Mouse (Mus musculus) liver, embryonic 18 days (tissue): Measurements from ENCODE around the gene Psd. TPM values are rescaled to one million over a fixed set of nuclear protein-coding genes. Genes with fewer than 3 reads are reported as not detected.

Source experiments
- polyA plus RNA-seq: library from polyadenylated mRNA; depleted of rRNA; stranded (reverse); fragments of >200 nt; gene quantifications from 2 replicates; pipeline ENCODE4 v1.2.3, GENCODE M21; 2012; rRNA removed

Psd gene
- polyA plus RNA-seq = 1.7 and 1.9 TPM in 2 replicates

GRCm38 (mm10) chr19:46326756-46327305, at the start of gene Psd:
Gene Psd, minus strand, starts transcription at chr19:46327156.

GRCm38 (mm10) chr19:46350168-46350932, 23.4 kb upstream of the Psd start, which contains the start of gene 2310034G01Rik:
Gene 2310034G01Rik, minus strand, starts transcription at chr19:46350302.

GRCm38 (mm10) chr19:46338331-46338936, 11.5 kb upstream of the Psd start, which contains the start of gene Cuedc2:
Gene Cuedc2, minus strand, starts transcription at chr19:46338702.

DNA sequence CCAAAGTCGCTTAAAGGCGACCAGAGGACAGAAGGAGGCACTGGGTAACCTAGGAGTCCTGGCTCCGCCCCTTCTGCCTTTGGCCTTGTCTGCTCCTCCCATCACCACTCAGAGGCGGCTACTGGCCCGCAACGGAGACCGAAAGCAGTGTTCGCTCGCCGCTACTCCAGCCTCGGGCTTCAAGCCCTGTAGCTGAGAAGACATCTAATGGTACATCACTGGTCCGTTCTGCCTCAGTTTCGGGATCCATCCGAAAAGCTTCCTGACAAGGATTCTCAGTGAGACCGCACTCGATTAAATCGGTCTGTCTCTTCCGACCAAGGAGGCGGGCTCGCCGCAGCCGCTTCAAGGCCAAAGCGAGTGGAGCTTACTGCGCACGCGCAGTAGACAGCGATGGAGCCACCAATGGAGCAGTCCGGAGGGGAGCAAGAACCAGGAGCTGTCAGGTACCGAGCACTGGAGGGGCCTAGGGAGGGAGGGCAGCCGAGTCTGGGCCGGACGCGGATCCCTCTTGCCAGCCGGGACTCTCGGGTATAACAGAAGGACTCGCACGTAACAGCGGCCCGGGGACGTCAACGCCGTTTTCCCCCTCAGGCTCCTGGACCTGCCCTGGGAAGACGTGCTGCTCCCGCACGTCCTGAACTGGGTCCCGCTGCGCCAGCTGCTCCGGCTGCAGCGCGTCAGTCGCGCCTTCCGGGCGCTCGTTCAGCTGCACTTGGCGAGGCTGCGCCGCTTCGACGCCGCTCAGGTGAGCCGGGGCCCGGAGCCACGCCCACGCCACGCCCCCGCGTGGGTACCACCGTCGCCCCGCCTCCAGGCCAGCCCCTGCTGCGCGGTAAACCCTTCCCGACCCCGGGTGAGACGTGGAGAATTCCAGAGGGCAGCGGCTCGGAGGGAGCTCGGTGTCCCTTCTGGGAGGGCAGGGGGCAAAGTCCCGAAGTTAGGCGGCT, 1.4 kb upstream of the Psd start, which contains the start of gene Fbxl15:
TSS of gene Fbxl15 (plus strand) at position 104 of the 950 bp plus-strand sequence.

DNA sequence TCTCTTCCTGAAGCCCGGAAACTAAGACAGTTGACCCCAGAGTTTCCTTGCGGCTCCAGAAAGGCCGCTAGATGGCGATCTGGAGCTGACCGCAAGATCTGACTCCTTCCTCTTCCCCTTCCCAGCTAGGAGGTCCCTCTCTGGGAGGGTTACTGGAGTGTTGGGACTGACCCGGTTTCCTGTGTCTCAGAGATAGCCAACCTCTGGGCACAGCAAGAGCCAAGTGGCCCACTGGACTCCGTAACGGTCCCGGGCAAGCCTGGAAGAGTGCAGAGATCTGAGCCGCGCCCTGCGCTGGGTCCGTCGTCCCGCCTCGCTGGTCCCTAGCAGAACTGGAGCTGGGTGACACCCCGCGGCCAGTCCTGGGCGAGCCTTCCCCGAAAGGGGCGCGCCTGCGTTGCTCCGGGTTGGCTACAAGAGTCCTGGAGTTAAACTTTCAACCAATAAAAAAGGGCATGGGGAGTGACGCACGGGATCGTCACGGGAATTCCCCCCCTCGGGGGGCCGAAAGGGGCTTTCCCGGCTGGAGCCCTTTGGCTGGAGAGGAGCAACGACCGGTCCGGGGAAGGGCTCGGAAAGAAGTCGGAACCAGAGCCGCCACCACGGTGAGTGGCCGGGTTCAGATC, 22.6 kb downstream of the Psd start, which contains the start of gene Nfkb2:
TSS of gene Nfkb2 (plus strand) at position 105 of the 626 bp plus-strand sequence.

Other genes starting within 250 kb of the Psd start
- gene Elovl3, start 195.3 kb downstream of the Psd start, polyA plus RNA-seq = 0.12 and 0.13 TPM in 2 replicates
- not detected in 2 replicates for gene Pitx3, start 178.8 kb downstream of the Psd start, polyA plus RNA-seq
- 13.5 and 18.2 TPM in 2 replicates for gene Gbf1, start 174.6 kb downstream of the Psd start, polyA plus RNA-seq
- gene Nfkb2, start 22.8 kb downstream of the Psd start, polyA plus RNA-seq = 4.4 and 4.9 TPM in 2 replicates
- 7.8 and 8.1 TPM in 2 replicates for gene Fbxl15, start 1.0 kb upstream of the Psd start, polyA plus RNA-seq
- gene Cuedc2, start 11.5 kb upstream of the Psd start, polyA plus RNA-seq = 42.7 and 46.4 TPM in 2 replicates
- gene Mfsd13a, start 14.0 kb upstream of the Psd start, polyA plus RNA-seq = 7.3 and 9.8 TPM in 2 replicates
- gene 2310034G01Rik, start 23.1 kb upstream of the Psd start, polyA plus RNA-seq = 0.36 and 0.38 TPM in 2 replicates
- 24.5 and 24.7 TPM in 2 replicates for gene Actr1a, start 68.6 kb upstream of the Psd start, polyA plus RNA-seq
- 2.8 and 3.0 TPM in 2 replicates for gene Sufu, start 69.7 kb upstream of the Psd start, polyA plus RNA-seq
- 8.2 and 8.8 TPM in 2 replicates for gene Trim8, start 174.5 kb upstream of the Psd start, polyA plus RNA-seq
- gene Arl3, start 246.0 kb upstream of the Psd start, polyA plus RNA-seq = 28.4 and 30.0 TPM in 2 replicates
- gene Sfxn2, start 246.2 kb upstream of the Psd start, polyA plus RNA-seq = 19.3 and 21.4 TPM in 2 replicates